Mouse (Mus musculus) adrenal gland, postnatal 14 days (tissue): ENCODE data around the gene Epb41l2. TPM values are rescaled to one million over a fixed set of nuclear protein-coding genes. Genes with fewer than 3 reads are reported as not detected.

Experiments
- DNase-seq: peaks from one replicate; pipeline ENCODE4 v3.0.0; 2021; ENCODE audit warnings: mixed read lengths
- total RNA-seq: library from RNA; stranded (reverse); gene quantifications from 2 replicates; pipeline ENCODE4 v1.2.3, GENCODE M21; 2021

Gene Epb41l2
- total RNA-seq, 1 experiment from 2014 or later = 94.9 TPM

- DNase-seq = no peak
Observed at GRCm38 (mm10) chr10:25399016-25399415, 39.4 kb downstream of the Epb41l2 start.

- peak; percentile 32 for DNase-seq
Observed at GRCm38 (mm10) chr10:25400076-25400475, 40.5 kb downstream of the Epb41l2 start.

- DNase-seq = no peak
Observed at GRCm38 (mm10) chr10:25400646-25401045, 41.0 kb downstream of the Epb41l2 start.

GRCm38 (mm10) chr10:25401356-25401755 lies 41.8 kb downstream of the Epb41l2 start:
- no peak for DNase-seq

GRCm38 (mm10) chr10:25402886-25403285 lies 43.3 kb downstream of the Epb41l2 start:
- no peak for DNase-seq

- no peak for DNase-seq
Observed at GRCm38 (mm10) chr10:25403813-25404701, 44.5 kb downstream of the Epb41l2 start.

- DNase-seq = no peak
Observed at GRCm38 (mm10) chr10:25404702-25405098, 45.1 kb downstream of the Epb41l2 start.

- DNase-seq = no peak
Observed at GRCm38 (mm10) chr10:25405551-25405950, 46.0 kb downstream of the Epb41l2 start.

GRCm38 (mm10) chr10:25406695-25407094 lies 47.1 kb downstream of the Epb41l2 start:
- DNase-seq = no peak

GRCm38 (mm10) chr10:25408136-25408650 lies 48.6 kb downstream of the Epb41l2 start:
- DNase-seq = no peak

GRCm38 (mm10) chr10:25411836-25412373 lies 52.3 kb downstream of the Epb41l2 start:
- DNase-seq = no peak

- peak; percentile 65 for DNase-seq
Observed at GRCm38 (mm10) chr10:25415188-25415717, 55.7 kb downstream of the Epb41l2 start.

GRCm38 (mm10) chr10:25416696-25417095 lies 57.1 kb downstream of the Epb41l2 start:
- no peak for DNase-seq

GRCm38 (mm10) chr10:25426058-25426457 lies 66.5 kb downstream of the Epb41l2 start:
- DNase-seq = no peak

GRCm38 (mm10) chr10:25426814-25427213 lies 67.2 kb downstream of the Epb41l2 start:
- DNase-seq = no peak

GRCm38 (mm10) chr10:25427523-25427922 lies 67.9 kb downstream of the Epb41l2 start:
- DNase-seq = no peak

GRCm38 (mm10) chr10:25428658-25429057 lies 69.1 kb downstream of the Epb41l2 start:
- DNase-seq = no peak

GRCm38 (mm10) chr10:25429346-25429745 lies 69.7 kb downstream of the Epb41l2 start:
- no peak for DNase-seq

- no peak for DNase-seq
Observed at GRCm38 (mm10) chr10:25430862-25431261, 71.3 kb downstream of the Epb41l2 start.

- DNase-seq = no peak
Observed at GRCm38 (mm10) chr10:25432351-25432750, 72.8 kb downstream of the Epb41l2 start.

GRCm38 (mm10) chr10:25432938-25433337 lies 73.3 kb downstream of the Epb41l2 start:
- no peak for DNase-seq

GRCm38 (mm10) chr10:25433524-25433923 lies 73.9 kb downstream of the Epb41l2 start:
- DNase-seq = no peak

- DNase-seq = no peak
Observed at GRCm38 (mm10) chr10:25434358-25435044, 74.9 kb downstream of the Epb41l2 start.
